Mouse (Mus musculus) embryo, embryonic 11 days (tissue): Measurements from ENCODE around the gene 1700080E11Rik.
"Not testable (repeated sequence)": the region's sequence is repeated elsewhere in the genome, so short reads cannot be mapped to it uniquely, and the experiment has no call there.

Experiments
- DNase-seq: peaks from one replicate; pipeline ENCODE4 v3.0.0-alpha.2; 2015

The 1700080E11Rik gene

GRCm38 (mm10) chr9:105144992-105145391, at the start of gene 1700080E11Rik:
Gene 1700080E11Rik (minus strand): TSS chr9:105145092.
- no peak for DNase-seq

GRCm38 (mm10) chr9:105186725-105187124, 41.8 kb upstream of the 1700080E11Rik start:
- no peak for DNase-seq

GRCm38 (mm10) chr9:105182392-105182791, 37.5 kb upstream of the 1700080E11Rik start:
- no peak for DNase-seq

GRCm38 (mm10) chr9:105139204-105139603, 5.7 kb downstream of the 1700080E11Rik start:
- DNase-seq = no peak

GRCm38 (mm10) chr9:105136404-105136803, 8.5 kb downstream of the 1700080E11Rik start:
- DNase-seq = no peak

- DNase-seq = no peak
Measured at GRCm38 (mm10) chr9:105134536-105134935, 10.4 kb downstream of the 1700080E11Rik start.

- DNase-seq = no peak
Measured at GRCm38 (mm10) chr9:105132002-105132367, 12.9 kb downstream of the 1700080E11Rik start.

GRCm38 (mm10) chr9:105131253-105132001, 13.5 kb downstream of the 1700080E11Rik start, which contains the start of gene Nudt16:
Gene Nudt16 (minus strand): TSS chr9:105131824.
- DNase-seq = peak; percentile 96

- no peak for DNase-seq
Measured at GRCm38 (mm10) chr9:105130331-105130730, 14.6 kb downstream of the 1700080E11Rik start.

- not testable (repeated sequence) for DNase-seq
Measured at GRCm38 (mm10) chr9:105125206-105125605, 19.7 kb downstream of the 1700080E11Rik start.

- DNase-seq = no peak
Measured at GRCm38 (mm10) chr9:105103893-105104292, 41.0 kb downstream of the 1700080E11Rik start.

GRCm38 (mm10) chr9:105101911-105102310, 43.0 kb downstream of the 1700080E11Rik start:
- DNase-seq = no peak

GRCm38 (mm10) chr9:105100807-105101570, 43.9 kb downstream of the 1700080E11Rik start:
- DNase-seq = no peak
